Mouse (Mus musculus) retina, embryonic 14.5 days (tissue): ENCODE results near the gene Fthl17d.
"Not testable (repeated sequence)": the region's sequence is repeated elsewhere in the genome, so short reads cannot be mapped to it uniquely, and the experiment has no call there.

Experiments
- DNase-seq: peaks from one replicate; pipeline ENCODE4 v3.0.0-alpha.2; 2015; ENCODE audit warnings: low spot score

Gene Fthl17d

DNA sequence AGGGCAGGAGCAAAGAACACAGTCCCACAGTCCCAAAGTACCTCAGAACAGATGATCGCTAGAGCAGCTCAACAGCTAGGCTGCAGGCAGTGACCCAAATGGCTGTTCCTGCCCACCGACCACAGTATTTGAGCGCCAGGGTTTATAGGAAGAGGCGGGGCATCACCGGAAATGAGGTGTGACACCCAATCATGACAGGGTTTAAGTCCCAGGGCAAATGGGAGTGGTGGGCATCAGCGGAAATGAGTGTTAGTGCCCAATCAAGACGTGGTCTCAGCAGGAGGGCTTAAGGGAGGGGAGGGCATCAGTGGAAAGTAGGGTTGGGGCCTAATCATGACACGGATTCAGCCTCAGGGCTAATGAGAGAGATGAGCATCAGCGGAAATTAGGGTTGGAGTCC lies at the start of gene Fthl17d:
Gene Fthl17d (minus strand): TSS at position 101 of the 400 bp plus-strand sequence.
- DNase-seq = not testable (repeated sequence)

DNA sequence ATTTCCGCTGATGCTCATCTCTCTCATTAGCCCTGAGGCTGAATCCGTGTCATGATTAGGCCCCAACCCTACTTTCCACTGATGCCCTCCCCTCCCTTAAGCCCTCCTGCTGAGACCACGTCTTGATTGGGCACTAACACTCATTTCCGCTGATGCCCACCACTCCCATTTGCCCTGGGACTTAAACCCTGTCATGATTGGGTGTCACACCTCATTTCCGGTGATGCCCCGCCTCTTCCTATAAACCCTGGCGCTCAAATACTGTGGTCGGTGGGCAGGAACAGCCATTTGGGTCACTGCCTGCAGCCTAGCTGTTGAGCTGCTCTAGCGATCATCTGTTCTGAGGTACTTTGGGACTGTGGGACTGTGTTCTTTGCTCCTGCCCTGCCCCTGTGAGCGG lies 46.6 kb upstream of the Fthl17d start, which contains the start of gene Fthl17e:
Gene Fthl17e (plus strand): TSS at position 301 of the 400 bp plus-strand sequence.
- DNase-seq = not testable (repeated sequence)

DNA sequence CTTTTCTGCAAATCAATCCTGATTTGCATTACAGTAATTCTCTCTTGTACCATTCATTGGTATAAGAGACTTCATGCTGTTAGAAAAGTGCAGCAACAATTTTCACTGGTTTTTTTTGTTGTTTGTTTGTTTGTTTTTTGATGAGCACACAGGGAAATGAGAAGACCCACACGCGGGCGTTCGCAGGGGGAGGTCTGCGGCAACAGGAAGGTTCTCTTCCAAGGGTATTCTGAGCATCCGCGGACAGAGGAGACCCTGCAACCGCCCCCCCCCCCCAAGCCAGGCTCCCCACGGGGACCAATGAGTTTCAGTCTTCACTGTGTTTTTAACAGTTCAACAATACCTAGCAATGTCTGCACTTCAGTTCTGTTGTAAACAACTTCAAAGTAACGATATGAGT lies 32.9 kb upstream of the Fthl17d start:
- DNase-seq = no peak

DNA sequence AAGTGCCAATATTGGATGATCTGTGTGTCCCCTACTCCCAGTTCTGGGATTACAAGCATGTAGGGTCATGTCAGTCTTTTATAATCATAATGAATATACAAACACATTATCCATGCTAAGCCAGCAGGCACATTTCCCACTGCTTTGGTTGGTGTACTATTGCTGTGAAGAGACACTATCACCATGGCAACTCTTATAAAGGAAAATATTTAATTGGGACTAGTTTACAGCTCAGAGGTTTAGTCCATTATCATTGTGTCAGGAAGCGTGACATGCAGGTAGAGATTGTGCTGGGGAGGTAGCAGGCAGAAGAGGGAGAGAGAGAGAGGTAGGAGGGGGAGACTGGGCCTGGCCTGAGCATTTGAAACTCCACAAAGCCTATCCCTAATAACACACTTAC lies 29.5 kb upstream of the Fthl17d start:
- DNase-seq = no peak

DNA sequence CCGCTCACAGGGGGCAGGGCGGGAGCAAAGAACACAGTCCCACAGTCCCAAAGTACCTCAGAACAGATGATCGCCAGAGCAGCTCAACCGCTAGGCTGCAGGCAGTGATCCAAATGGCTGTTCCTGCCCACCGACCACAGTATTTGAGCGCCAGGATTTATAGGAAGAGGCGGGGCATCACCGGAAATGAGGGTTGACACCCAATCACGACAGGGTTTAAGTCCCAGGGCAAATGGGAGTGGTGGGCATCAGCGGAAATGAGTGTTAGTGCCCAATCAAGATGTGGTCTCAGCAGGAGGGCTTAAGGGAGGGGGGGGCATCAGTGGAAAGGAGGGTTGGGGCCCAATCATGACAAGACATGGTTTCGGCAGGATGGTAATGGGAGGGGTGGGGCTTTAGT lies 10.1 kb downstream of the Fthl17d start, which contains the start of gene Fthl17c:
Gene Fthl17c (minus strand): TSS at position 101 of the 400 bp plus-strand sequence.
- not testable (repeated sequence) for DNase-seq

DNA sequence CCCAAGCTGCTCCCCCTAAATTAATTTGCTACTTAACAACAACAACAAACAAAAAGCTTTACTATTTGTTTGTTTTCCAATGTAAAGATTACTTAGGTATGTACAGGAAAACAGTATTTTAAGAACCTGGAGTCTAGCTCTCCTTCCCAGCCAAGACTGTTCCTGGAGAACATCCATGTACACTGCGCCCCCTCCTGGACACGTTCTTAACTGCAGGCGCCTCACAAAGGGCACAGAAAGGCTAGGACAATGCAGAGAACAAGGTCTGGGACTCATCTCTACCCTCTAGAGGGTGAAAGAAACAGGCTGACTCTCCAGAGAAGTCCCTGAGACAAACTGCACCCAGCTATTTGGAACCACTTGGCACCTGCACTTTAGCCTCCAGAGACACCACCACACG lies 21.9 kb downstream of the Fthl17d start:
- not testable (repeated sequence) for DNase-seq

DNA sequence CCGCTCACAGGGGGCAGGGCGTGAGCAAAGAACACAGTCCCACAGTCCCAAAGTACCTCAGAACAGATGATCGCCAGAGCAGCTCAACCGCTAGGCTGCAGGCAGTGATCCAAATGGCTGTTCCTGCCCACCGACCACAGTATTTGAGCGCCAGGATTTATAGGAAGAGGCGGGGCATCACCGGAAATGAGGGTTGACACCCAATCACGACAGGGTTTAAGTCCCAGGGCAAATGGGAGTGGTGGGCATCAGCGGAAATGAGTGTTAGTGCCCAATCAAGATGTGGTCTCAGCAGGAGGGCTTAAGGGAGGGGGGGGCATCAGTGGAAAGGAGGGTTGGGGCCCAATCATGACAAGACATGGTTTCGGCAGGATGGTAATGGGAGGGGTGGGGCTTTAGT lies 23.7 kb downstream of the Fthl17d start, which contains the start of gene Fthl17b:
Gene Fthl17b (minus strand): TSS at position 101 of the 400 bp plus-strand sequence.
- DNase-seq = not testable (repeated sequence)

DNA sequence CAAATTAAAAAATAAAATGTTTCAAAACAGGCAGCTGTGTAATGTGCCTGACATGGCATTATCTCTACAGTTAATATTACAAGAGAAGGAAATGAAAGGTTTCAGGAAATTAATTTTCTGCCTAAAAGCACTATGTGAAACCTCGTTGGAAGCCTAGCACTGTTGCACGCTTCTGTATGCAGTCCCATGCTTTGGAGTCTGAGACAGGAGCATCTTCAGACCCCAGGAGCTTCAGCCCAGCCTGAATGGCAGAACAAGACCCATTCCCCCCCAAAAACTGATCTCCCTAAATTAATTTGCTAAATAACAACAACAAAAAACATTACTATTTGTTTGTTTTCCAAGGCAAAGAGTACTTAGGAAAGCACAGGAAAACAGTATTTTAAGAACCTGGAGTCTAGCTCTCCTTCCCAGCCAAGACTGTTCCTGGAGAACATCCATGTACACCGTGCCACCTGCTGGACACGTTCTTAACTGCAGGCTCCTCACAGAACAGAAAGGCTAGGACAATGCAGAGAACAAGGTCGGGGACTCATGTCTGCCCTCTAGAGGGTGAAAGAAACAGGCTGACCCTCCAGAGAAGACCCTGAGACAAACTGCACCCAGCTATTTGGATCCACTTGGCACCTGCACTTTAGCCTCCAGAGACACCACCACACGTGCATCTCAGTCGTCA lies 38.3 kb downstream of the Fthl17d start:
- DNase-seq = peak; percentile 87

DNA sequence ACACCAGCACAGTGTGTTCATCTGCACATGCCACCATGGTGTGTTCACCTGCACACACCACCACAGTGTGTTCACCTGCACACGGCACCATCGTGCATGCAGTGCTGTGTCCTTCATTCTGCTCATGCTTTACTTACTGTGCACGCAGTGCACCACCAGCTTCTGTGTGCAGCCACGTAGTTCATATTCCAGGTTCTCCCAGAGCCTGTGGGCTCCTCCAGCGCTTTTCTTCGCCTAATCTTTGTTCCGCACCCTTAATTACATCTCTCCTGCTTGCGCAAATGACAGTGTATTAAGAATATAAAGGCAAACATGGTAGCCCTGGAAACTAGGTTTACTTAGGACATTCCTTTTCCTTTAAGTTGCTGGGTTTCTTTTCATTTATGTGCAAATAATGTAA lies 42.5 kb downstream of the Fthl17d start:
- DNase-seq = no peak
